Mouse (Mus musculus) midbrain, embryonic 13.5 days (tissue): ENCODE measurements around the gene Pmm1. TPM values are rescaled to one million over a fixed set of nuclear protein-coding genes. Genes with fewer than 3 reads are reported as not detected.
A peak's percentile ranks its signal among the peaks of the same experiment; 100 is the strongest.
"Not testable (repeated sequence)": the region's sequence is repeated elsewhere in the genome, so short reads cannot be mapped to it uniquely, and the experiment has no call there.

Experiments
- ATAC-seq: fragments of 200-750 bp; cut with Nextera tagmentation; 2 replicates; pipeline ENCODE4 v1.8.0; 2017; ENCODE audit warnings: mild to moderate bottlenecking, moderate TSS enrichment, moderate library complexity
- H3K27ac ChIP-seq: fragments of 300-500 bp; sonication (generic); 2 replicates; pipeline ENCODE4 v1.5.1; 2015; ENCODE audit warnings: inconsistent platforms, mild to moderate bottlenecking, moderate library complexity
- H3K27me3 ChIP-seq: fragments of 300-500 bp; sonication (generic); 2 replicates; pipeline ENCODE4 v1.6.1; 2015; ENCODE audit warnings: mild to moderate bottlenecking, inconsistent platforms
- H3K36me3 ChIP-seq: fragments of 300-500 bp; sonication (generic); 2 replicates; pipeline ENCODE4 v1.6.1; 2015; ENCODE audit warnings: mild to moderate bottlenecking, inconsistent platforms
- H3K4me1 ChIP-seq: fragments of 300-500 bp; sonication (generic); replicated peaks from 2 replicates; pipeline ENCODE4 v1.6.1; 2015; ENCODE audit warnings: inconsistent platforms
- H3K4me2 ChIP-seq: fragments of 300-500 bp; sonication (generic); replicated peaks from 2 replicates; pipeline ENCODE4 v1.6.1; 2015; ENCODE audit warnings: moderate library complexity, mild to moderate bottlenecking, inconsistent platforms
- H3K4me3 ChIP-seq: fragments of 300-500 bp; sonication (generic); replicated peaks from 2 replicates; pipeline ENCODE4 v1.5.1; 2015; ENCODE audit warnings: mild to moderate bottlenecking, inconsistent platforms
- H3K9ac ChIP-seq: fragments of 300-500 bp; sonication (generic); replicated peaks from 2 replicates; pipeline ENCODE4 v1.6.1; 2015; ENCODE audit warnings: mild to moderate bottlenecking, inconsistent platforms
- H3K9me3 ChIP-seq: fragments of 300-500 bp; sonication (generic); 2 replicates; pipeline ENCODE4 v1.6.1; 2016; ENCODE audit warnings: mild to moderate bottlenecking, inconsistent platforms
- WGBS: fragments of 180-500 bp; shearing (Covaris S2); methylation state at CpG from one replicate; pipeline ENCODE4 v1.1.7; 2015; 5-methylcytosine and 5-hydroxymethylcytosine counted together
- polyA plus RNA-seq: library from polyadenylated mRNA; unstranded; fragments of >200 nt; fragmentation: Nextera tagmentation; extraction: Ambion mirVana; gene quantifications from 2 replicates; pipeline ENCODE4 v1.2.1, GENCODE M21; 2015

Pmm1 gene
- 40.5 and 41.2 TPM in 2 replicates for polyA plus RNA-seq

DNA sequence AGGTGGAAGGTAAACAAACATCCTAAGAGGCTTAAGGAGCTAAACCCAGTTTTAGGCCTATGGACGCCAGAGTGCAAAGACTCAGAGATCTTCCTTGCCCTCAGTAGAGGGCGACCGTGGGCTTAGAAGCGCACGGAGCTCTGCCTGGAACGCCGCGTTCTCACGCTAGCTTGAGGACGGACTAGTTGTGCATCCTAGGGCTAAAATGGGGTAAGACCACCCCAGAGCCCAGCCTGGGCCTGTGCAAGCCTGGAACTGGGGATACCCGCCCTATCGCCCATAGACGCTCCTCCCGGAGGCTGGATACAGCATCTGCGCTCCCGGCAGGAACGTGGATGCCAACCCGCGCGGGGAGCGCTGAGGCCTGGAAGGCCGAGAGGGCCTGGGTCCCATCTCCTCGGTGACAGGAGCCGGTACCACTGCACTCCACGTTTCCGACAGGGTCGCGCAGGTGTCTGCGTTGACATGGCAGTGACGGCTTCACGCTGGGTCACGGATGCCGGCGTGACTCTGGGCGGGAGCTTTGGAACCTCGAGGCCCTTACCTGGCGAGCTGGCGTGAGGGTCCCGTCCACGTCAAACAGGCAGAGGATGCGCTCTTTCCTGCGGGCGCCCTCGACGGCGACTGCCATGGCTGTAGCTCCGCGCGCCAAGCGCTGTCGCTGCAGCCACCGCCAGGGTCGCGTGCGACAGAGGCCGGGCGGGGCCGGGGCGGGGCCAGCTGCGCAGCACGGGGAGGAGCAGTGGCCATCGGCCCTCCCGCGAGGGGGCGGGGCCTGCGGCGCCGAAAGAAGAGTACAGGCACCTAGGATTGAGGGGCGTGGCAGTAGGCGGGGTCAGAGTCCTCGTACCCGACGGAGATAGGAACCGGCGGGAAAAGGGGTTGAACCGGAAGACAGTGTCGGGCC, at the start of gene Pmm1:
TSS of gene Pmm1 (minus strand) at position 760 of the 907 bp plus-strand sequence.
- peak within 1 kb of the TSS; percentile 89 for H3K27ac ChIP-seq
- H3K4me2 ChIP-seq = peak within 1 kb of the TSS; percentile 91
- no peaks in the 10 kb centered on the region for H3K9me3 ChIP-seq
- H3K36me3 ChIP-seq = 0 out of 2 replicates have a peak, but pooled peaks cover 3% of the 10 kb centered on the region
- H3K4me1 ChIP-seq = peaks cover 8% of the 10 kb centered on the region
- WGBS = under 1% methylated on average over 75 of the region's 77 CpGs
- ATAC-seq = peak; percentile 95
- no peaks in the 10 kb centered on the region for H3K27me3 ChIP-seq
- peak within 1 kb of the TSS; percentile 72 for H3K9ac ChIP-seq
- H3K4me3 ChIP-seq = peak within 1 kb of the TSS; percentile 54

DNA sequence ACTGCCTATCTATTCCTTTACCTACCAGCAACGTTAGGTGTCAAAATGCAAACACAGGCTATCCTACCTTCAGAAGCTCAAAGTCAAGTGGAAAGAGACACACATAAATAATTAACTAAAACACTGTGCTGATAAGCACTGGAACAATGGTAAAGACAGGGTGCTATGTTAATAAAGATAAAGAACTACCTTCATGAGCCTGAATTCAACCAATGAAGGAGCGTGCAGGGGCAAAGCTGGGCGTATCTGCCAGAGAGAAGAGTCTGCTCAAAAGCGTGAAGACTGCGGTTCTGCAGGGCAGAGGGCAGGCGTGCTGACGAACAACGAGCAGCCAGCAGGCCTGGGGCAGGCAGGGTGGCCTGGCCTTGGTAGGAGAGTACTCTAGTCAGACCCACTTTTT, 43.5 kb upstream of the Pmm1 start:
- Histone ChIP-seq H3K4me2 (no peak overlapping the region), H3K9ac (no peak overlapping the region), H3K4me3 (no peak overlapping the region), H3K27ac (no peak overlapping the region), H3K36me3 (peaks cover 36% of the 10 kb centered on the region), H3K27me3 (no peaks in the 10 kb centered on the region), H3K9me3 (no peaks in the 10 kb centered on the region), H3K4me1 (no peaks in the 10 kb centered on the region)
- 91% methylated on average over 8 of the region's 8 CpGs for WGBS
- ATAC-seq = no peak

GRCm38 (mm10) chr15:81993992-81994391, 33.3 kb upstream of the Pmm1 start:
- WGBS = 90% methylated on average over 6 of the region's 6 CpGs
- Histone ChIP-seq H3K27me3 (no peaks in the 10 kb centered on the region), H3K36me3 (peaks cover 67% of the 10 kb centered on the region), H3K4me1 (peaks cover 4% of the 10 kb centered on the region), H3K4me2 (no peak overlapping the region), H3K4me3 (no peak overlapping the region), H3K9ac (no peak overlapping the region), H3K9me3 (no peaks in the 10 kb centered on the region), H3K27ac (no peak overlapping the region)
- no peak for ATAC-seq

DNA sequence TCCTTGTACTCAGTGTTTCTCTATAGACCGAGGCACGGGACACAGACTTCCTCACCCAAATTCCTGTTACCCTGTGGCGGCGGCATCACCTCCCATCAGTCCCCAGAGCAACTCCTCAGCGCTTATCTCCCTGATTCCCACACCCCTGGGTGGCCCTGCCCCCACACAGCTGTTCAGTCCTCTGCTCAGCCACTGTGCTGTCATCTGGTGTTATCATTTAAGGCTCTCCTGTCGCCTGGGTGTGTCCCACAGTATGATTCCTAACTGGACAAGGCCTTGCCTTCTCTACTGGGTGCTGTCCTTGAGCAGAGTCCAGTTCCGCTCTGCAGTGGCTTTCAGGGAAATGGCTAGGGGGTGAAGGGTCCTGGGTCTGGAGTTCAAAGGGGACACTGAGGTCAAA, 29.8 kb upstream of the Pmm1 start:
- no peak overlapping the region for H3K4me3 ChIP-seq
- H3K4me1 ChIP-seq = peaks cover 10% of the 10 kb centered on the region
- no peaks in the 10 kb centered on the region for H3K27me3 ChIP-seq
- no peak overlapping the region for H3K27ac ChIP-seq
- no peaks in the 10 kb centered on the region for H3K9me3 ChIP-seq
- H3K36me3 ChIP-seq = peaks cover 35% of the 10 kb centered on the region
- WGBS = 54% methylated on average over 7 of the region's 7 CpGs
- H3K4me2 ChIP-seq = no peak overlapping the region
- ATAC-seq = no peak
- H3K9ac ChIP-seq = no peak overlapping the region

GRCm38 (mm10) chr15:81989371-81990062, 28.8 kb upstream of the Pmm1 start:
- no peak overlapping the region for H3K4me3 ChIP-seq
- 45% methylated on average over 11 of the region's 11 CpGs for WGBS
- peak overlapping the region; percentile 25; the same call in 1 of the 2 replicates for H3K27ac ChIP-seq
- peak; percentile 80 for ATAC-seq
- H3K9me3 ChIP-seq = no peaks in the 10 kb centered on the region
- peaks cover 16% of the 10 kb centered on the region for H3K4me1 ChIP-seq
- H3K9ac ChIP-seq = no peak overlapping the region
- peaks cover 24% of the 10 kb centered on the region for H3K36me3 ChIP-seq
- H3K27me3 ChIP-seq = no peaks in the 10 kb centered on the region
- H3K4me2 ChIP-seq = no peak overlapping the region

- Histone ChIP-seq H3K27me3 (no peaks in the 10 kb centered on the region), H3K27ac (no peak within 1 kb of the TSS), H3K9me3 (no peaks in the 10 kb centered on the region), H3K36me3 (peaks cover 6% of the 10 kb centered on the region; the same call in 1 of the 2 replicates), H3K4me2 (no peak within 1 kb of the TSS), H3K9ac (no peak within 1 kb of the TSS), H3K4me1 (peaks cover 16% of the 10 kb centered on the region), H3K4me3 (no peak within 1 kb of the TSS)
- 86% methylated on average over 3 of the region's 3 CpGs for WGBS
- ATAC-seq = no peak
Observed at GRCm38 (mm10) chr15:81987646-81988045, 26.9 kb upstream of the Pmm1 start, which contains the start of gene Xrcc6. Gene Xrcc6, plus strand, starts transcription at chr15:81987835.

GRCm38 (mm10) chr15:81985267-81986161, 24.8 kb upstream of the Pmm1 start:
- no peak overlapping the region for H3K9ac ChIP-seq
- no peak overlapping the region for H3K4me3 ChIP-seq
- no peak overlapping the region for H3K27ac ChIP-seq
- H3K4me2 ChIP-seq = no peak overlapping the region
- no peaks in the 10 kb centered on the region for H3K27me3 ChIP-seq
- H3K9me3 ChIP-seq = no peaks in the 10 kb centered on the region
- no peak for ATAC-seq
- 51% methylated on average over 2 of the region's 2 CpGs for WGBS
- no peaks in the 10 kb centered on the region for H3K36me3 ChIP-seq
- peaks cover 16% of the 10 kb centered on the region for H3K4me1 ChIP-seq

DNA sequence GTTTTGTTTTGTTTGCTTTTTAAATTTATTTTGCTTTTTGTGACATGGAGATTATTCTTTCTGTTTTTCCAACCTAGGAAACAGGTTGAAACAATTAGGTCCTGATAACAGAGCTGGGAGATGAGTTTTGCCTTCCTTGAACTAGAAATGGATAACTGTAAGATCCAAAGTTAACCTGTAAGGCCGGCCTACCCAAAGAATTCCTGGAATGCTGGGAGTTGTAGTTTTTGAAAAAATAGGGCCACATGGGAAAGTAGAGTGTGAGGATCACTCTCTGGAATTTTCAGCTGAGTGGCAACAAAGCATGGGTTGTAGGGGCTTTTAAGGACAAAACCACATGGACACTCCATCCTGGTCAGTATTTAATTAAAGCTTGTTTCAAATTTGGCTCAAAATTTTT, 21.4 kb upstream of the Pmm1 start:
- Histone ChIP-seq H3K9me3 (no peaks in the 10 kb centered on the region), H3K4me3 (no peak overlapping the region), H3K27me3 (no peaks in the 10 kb centered on the region), H3K27ac (no peak overlapping the region), H3K36me3 (no peaks in the 10 kb centered on the region), H3K4me2 (no peak overlapping the region), H3K4me1 (peaks cover 12% of the 10 kb centered on the region), H3K9ac (no peak overlapping the region)
- 64% methylated on average over 1 of the region's 1 CpGs for WGBS
- ATAC-seq = no peak

DNA sequence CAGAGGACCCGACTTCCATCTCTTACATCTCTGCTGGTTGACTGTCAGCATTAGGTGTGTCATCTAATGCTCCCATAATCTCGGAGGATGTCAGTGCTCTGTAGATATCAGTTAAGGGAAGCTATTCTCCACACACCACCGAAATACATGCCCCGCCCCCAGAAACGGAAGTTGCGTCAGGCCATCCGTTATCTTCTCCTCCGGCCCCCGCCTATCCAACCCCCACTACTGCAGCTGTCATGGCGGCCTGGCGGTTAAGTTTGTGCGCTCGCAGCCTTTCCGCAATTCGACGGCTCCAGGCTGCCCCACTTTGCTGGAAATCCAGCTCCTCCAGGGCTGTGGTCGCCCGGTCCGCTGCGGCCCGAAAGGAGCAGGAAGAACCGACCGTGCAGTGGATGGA, 19.6 kb upstream of the Pmm1 start, which contains the start of gene 1700029P11Rik:
TSS of gene 1700029P11Rik (plus strand) at position 220 of the 400 bp plus-strand sequence.
- no peak for ATAC-seq
- H3K4me3 ChIP-seq = no peak within 1 kb of the TSS
- H3K27me3 ChIP-seq = no peaks in the 10 kb centered on the region
- peaks cover 4% of the 10 kb centered on the region for H3K4me1 ChIP-seq
- no peak within 1 kb of the TSS for H3K27ac ChIP-seq
- H3K9ac ChIP-seq = no peak within 1 kb of the TSS
- H3K9me3 ChIP-seq = no peaks in the 10 kb centered on the region
- H3K4me2 ChIP-seq = no peak within 1 kb of the TSS
- H3K36me3 ChIP-seq = no peaks in the 10 kb centered on the region
- WGBS = 98% methylated on average over 23 of the region's 23 CpGs

DNA sequence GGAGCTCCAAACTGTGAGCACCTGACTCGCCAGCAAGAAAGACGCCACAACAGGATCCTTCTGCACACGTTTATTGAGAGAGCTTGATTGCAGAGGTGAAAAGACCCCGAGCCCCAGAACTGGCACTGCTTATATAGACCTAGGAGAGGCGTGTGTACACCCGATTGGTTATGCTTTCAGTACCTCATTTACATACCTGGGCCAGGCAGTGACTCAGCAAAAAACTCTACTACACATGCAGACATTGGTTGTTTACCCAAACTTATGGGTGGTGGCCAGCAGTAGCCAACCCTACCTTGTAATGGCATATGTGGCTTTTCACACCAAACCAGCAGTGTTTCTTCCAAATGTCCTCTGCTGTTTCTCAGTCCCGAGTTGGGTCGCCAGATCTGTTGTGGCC, 14.4 kb upstream of the Pmm1 start:
- H3K4me2 ChIP-seq, H3K36me3 ChIP-seq, H3K4me1 ChIP-seq, H3K9ac ChIP-seq, H3K4me3 ChIP-seq, H3K27me3 ChIP-seq, H3K27ac ChIP-seq, H3K9me3 ChIP-seq, ATAC-seq: not testable (repeated sequence)
- 91% methylated on average over 8 of the region's 8 CpGs for WGBS

DNA sequence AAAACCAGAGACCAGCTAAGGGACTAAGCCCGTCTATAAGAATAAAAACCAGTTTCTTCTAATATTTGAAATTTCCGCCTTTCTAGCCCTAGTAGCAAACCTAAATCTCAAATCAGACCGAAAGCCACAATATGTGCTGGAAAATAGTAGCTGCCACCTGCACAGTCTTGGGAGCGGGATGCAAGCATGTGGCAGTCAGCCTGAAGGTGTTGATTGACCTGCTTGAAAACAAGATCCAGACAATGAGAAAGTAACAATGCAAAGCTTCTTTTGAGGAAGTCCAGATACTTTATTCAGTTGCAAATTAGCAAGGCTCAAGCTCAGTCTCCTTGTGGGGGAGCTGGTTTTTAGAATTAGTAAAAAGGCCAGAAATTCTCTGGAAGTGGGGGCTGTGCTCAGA, 9.8 kb upstream of the Pmm1 start:
- H3K27ac ChIP-seq, H3K27me3 ChIP-seq, H3K9ac ChIP-seq, H3K9me3 ChIP-seq, H3K36me3 ChIP-seq, H3K4me1 ChIP-seq, H3K4me3 ChIP-seq, ATAC-seq, H3K4me2 ChIP-seq: not testable (repeated sequence)
- WGBS = 81% methylated on average over 4 of the region's 4 CpGs
